Mouse (Mus musculus) lung, embryonic 14.5 days (tissue): ENCODE measurements around the gene Sec1. TPM values are rescaled to one million over a fixed set of nuclear protein-coding genes. Genes with fewer than 3 reads are reported as not detected.

Experiments
- ATAC-seq: fragments of 200-750 bp; cut with Nextera tagmentation; 2 replicates; pipeline ENCODE4 v1.8.0; 2017; ENCODE audit warnings: mild to moderate bottlenecking, moderate TSS enrichment, moderate library complexity; ENCODE audit not compliant: insufficient read depth
- DNase-seq: peaks from one replicate; pipeline ENCODE4 v3.0.0-alpha.2; 2015
- H3K27ac ChIP-seq: fragments of 300-500 bp; sonication (generic); 2 replicates; pipeline ENCODE4 v1.5.1; 2014; ENCODE audit warnings: low read depth, mild to moderate bottlenecking, moderate library complexity
- H3K27me3 ChIP-seq: fragments of 300-500 bp; sonication (generic); 2 replicates; pipeline ENCODE4 v1.6.1; 2014; ENCODE audit warnings: low read length, control low read depth; ENCODE audit not compliant: insufficient read depth
- H3K36me3 ChIP-seq: fragments of 300-500 bp; sonication (generic); 2 replicates; pipeline ENCODE4 v1.6.1; 2014; ENCODE audit warnings: control low read depth; ENCODE audit not compliant: insufficient read depth
- H3K4me1 ChIP-seq: fragments of 300-500 bp; sonication (generic); 2 replicates; pipeline ENCODE4 v1.6.1; 2014; ENCODE audit warnings: antibody characterized with exemption, control low read depth; ENCODE audit not compliant: insufficient read depth
- H3K4me2 ChIP-seq: fragments of 300-500 bp; sonication (generic); 2 replicates; pipeline ENCODE4 v1.6.1; 2014; ENCODE audit warnings: mild to moderate bottlenecking
- H3K4me3 ChIP-seq: fragments of 300-500 bp; sonication (generic); 2 replicates; pipeline ENCODE4 v1.5.1; 2014; ENCODE audit warnings: low read depth, low read length
- H3K9ac ChIP-seq: fragments of 300-500 bp; sonication (generic); 2 replicates; pipeline ENCODE4 v1.6.1; 2014
- H3K9me3 ChIP-seq: fragments of 300-500 bp; sonication (generic); 2 replicates; pipeline ENCODE4 v1.6.1; 2016; ENCODE audit warnings: low read depth, low read length, control low read depth
- CTCF ChIP-seq: IDR thresholded peaks from 2 replicates; pipeline ENCODE4 v1.5.1; 2016; ENCODE audit warnings: antibody characterized with exemption, low read depth
- WGBS: fragments of 180-500 bp; shearing (Covaris S2); extraction: QIAGEN DNeasy Blood & Tissue Kit; methylation state at CpG from one replicate; pipeline ENCODE4 v1.1.7; 2014; 5-methylcytosine and 5-hydroxymethylcytosine counted together
- polyA plus RNA-seq: library from polyadenylated mRNA; unstranded; fragments of >200 nt; fragmentation: Nextera tagmentation; extraction: Ambion mirVana; gene quantifications from 2 replicates; pipeline ENCODE4 v1.2.1, GENCODE M21; 2014

Gene Sec1
- polyA plus RNA-seq, 1 experiment from 2014 or later: not detected

DNA sequence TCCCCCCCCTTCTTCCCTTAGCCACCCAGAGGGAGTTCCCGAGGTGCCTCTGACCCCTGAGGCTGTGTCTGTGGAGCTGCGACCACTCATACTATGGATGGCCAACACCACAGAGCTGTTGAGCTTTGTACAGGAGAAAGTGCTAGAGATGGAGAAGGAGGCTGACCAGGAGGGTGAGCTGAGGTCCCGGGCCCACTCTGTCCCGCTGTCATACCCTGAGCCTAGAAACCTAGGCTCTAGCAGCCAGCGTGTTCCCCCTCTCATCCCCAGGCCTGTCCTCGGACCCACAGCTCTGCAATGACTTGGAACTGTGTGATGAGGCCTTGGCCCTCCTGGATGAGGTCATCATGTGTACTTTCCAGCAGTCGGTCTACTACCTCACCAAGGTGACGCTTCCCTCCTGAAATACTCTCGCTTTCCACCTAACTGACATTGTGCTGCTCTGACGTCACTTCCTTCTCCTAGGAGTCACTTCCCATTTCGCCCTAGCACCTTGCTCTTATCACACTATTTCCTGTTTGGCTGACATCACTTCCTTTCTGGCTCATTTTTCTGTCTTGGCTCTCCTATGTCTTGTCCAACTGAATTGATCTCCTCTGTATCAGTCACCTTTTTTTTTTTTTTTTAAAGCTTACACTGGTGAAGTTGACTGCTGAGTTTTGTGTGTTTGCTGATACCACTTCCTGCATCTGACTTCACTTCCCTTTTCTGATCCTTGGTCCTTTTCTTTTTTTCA is 59.1 kb downstream of the Sec1 start:
- H3K4me1 ChIP-seq: peaks cover 21% of the 10 kb centered on the region
- H3K27ac ChIP-seq: peak overlapping the region; percentile 79
- no peak overlapping the region for H3K9ac ChIP-seq
- no peaks in the 10 kb centered on the region for H3K9me3 ChIP-seq
- peaks cover 14% of the 10 kb centered on the region; the same call in 1 of the 2 replicates for H3K36me3 ChIP-seq
- WGBS: 75% methylated on average over 11 of the region's 11 CpGs
- H3K4me2 ChIP-seq: no peak overlapping the region
- DNase-seq (peak; percentile 67), ATAC-seq (no peak)
- no peaks in the 10 kb centered on the region for H3K27me3 ChIP-seq
- TF ChIP-seq CTCF: no peak
- no peak overlapping the region for H3K4me3 ChIP-seq

DNA sequence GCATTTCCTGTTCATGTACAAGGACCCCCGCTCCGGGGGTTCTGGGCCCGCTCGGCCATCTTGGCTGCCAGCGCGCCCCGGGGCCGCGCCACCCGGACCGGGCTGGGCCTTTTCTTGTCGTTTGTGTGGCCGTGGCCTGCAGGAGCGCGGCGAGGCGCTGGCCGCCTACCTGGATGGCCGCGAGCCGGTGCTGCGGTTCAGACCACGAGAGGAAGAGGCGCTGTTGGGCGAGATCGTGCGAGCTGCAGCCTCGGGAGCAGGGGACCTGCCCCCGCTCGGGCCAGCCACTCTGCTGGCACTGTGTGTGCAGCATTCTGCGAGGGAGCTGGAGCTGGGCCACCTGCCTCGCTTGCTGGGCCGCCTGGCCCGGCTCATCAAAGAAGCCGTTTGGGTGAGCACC is 61.7 kb downstream of the Sec1 start:
- peak overlapping the region; percentile 57 for H3K4me2 ChIP-seq
- no peak overlapping the region for H3K27ac ChIP-seq
- ATAC-seq: no peak
- H3K27me3 ChIP-seq: peaks cover 13% of the 10 kb centered on the region
- H3K36me3 ChIP-seq: peaks cover 11% of the 10 kb centered on the region; the same call in 1 of the 2 replicates
- peak overlapping the region; percentile 25 for H3K4me3 ChIP-seq
- no peaks in the 10 kb centered on the region for H3K9me3 ChIP-seq
- H3K4me1 ChIP-seq: peaks cover 14% of the 10 kb centered on the region
- peak; percentile 67 for DNase-seq
- WGBS: 11% methylated on average over 35 of the region's 35 CpGs
- peak; percentile 50 for TF ChIP-seq CTCF
- H3K9ac ChIP-seq: peak overlapping the region; percentile 40; the same call in 1 of the 2 replicates

DNA sequence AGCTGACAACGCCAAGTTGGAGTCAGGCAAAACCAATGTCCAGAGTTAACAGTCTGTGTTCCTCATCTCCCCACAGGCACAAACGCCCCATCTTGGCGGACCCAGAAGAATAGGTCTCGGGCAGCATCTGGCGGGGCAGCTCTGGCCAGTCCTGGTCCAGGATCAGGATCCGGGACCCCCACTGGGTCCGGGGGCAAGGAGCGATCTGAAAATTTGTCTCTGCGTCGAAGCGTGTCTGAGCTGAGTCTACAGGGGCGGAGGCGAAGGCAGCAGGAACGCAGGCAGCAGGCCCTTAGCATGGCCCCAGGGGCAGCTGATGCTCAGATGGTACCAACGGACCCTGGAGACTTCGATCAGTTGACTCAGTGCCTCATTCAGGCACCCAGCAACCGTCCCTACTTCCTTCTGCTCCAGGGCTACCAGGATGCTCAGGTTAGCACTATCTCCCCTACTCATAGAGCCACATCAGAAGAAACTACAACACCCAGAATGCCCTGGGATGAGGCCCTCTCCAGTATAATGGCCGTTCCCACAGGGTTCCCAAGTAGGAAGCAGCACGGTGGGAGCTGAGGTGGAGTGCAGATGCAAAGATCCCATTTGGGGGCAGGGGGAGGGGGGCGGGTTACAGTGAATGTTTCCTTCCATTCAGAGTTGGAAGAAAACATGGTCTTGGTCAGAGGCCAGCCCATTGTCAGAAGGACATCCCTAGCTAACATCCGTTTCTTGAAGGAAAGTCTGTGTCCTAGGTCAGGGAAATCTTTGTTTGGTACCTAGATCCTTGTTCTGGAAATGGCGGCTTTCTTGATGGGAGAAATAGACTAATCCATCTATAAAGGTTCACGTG is 63.9 kb downstream of the Sec1 start:
- peaks cover 17% of the 10 kb centered on the region for H3K27me3 ChIP-seq
- no peak for TF ChIP-seq CTCF
- H3K9ac ChIP-seq: no peak overlapping the region
- H3K27ac ChIP-seq: no peak overlapping the region
- H3K4me2 ChIP-seq: 0 out of 2 replicates have a peak overlapping the region, but pooled peaks have one; percentile 5
- peak; percentile 30 for DNase-seq
- no peaks in the 10 kb centered on the region for H3K36me3 ChIP-seq
- WGBS: 64% methylated on average over 23 of the region's 23 CpGs
- H3K9me3 ChIP-seq: no peaks in the 10 kb centered on the region
- H3K4me3 ChIP-seq: no peak overlapping the region
- H3K4me1 ChIP-seq: peaks cover 6% of the 10 kb centered on the region; the same call in 1 of the 2 replicates
- ATAC-seq: no peak

DNA sequence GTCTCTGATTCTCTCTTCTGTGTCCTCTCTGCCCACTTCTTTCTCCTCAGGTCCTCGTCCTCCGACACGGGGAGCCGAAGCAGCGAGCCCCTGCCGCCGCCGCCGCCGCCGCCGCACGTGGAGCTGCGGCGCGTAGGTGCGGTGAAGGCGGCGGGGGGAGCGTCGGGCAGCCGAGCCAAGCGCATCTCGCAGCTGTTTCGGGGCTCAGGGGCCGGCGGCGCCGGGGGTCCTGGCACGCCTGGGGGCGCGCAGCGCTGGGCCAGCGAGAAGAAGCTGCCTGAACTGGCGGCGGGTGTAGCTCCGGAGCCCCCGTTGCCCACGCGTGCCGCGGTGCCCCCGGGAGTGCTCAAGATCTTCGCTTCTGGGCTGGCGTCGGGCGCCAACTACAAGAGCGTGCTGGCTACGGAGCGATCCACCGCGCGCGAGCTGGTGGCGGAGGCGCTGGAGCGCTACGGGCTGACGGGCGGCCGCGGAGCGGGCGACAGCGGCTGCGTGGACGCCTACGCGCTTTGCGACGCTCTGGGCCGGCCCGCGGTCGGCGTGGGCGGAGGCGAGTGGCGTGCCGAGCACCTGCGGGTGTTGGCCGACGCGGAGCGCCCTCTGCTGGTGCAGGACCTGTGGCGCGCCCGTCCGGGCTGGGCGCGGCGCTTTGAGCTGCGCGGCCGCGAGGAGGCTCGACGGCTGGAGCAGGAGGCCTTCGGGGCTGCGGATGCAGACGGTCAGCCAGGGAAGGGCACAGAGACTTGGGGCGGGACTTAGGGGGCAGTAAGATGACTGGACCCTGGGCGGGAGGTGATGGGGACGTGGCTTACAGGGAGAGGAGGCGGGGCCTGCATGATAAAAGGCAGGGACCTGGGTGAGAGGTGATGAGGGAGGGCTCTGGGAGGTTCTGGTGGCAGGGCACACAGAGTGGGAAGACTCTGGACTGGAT is 65.6 kb downstream of the Sec1 start:
- WGBS: 1% methylated on average over 105 of the region's 105 CpGs
- DNase-seq (peak; percentile 93), ATAC-seq (peak; percentile 68)
- Histone ChIP-seq H3K4me1 (peaks cover 6% of the 10 kb centered on the region; the same call in 1 of the 2 replicates), H3K4me3 (peak overlapping the region; percentile 58), H3K36me3 (no peaks in the 10 kb centered on the region), H3K27me3 (peaks cover 17% of the 10 kb centered on the region), H3K9ac (peak overlapping the region; percentile 73), H3K4me2 (peak overlapping the region; percentile 96), H3K9me3 (no peaks in the 10 kb centered on the region), H3K27ac (peak overlapping the region; percentile 43)
- peak; percentile 40; the same call in 1 of the 2 replicates for TF ChIP-seq CTCF

Other genes with a start within 250 kb of the Sec1 start
- gene Ftl1, start 234.5 kb downstream of the Sec1 start, polyA plus RNA-seq: 4,463 and 4,749 TPM in 2 replicates
- 135 and 139 TPM in 2 replicates for gene Bax, start 227.5 kb downstream of the Sec1 start, polyA plus RNA-seq
- 0.47 and 0.86 TPM in 2 replicates for gene Tulp2, start 212.5 kb downstream of the Sec1 start, polyA plus RNA-seq
- not detected in 2 replicates for gene Gm45808, start 207.6 kb downstream of the Sec1 start, polyA plus RNA-seq
- gene Dhdh, start 205.6 kb downstream of the Sec1 start, polyA plus RNA-seq: 3.0 and 3.3 TPM in 2 replicates
- 194 and 201 TPM in 2 replicates for gene Nucb1, start 184.0 kb downstream of the Sec1 start, polyA plus RNA-seq
- gene Ppp1r15a, start 168.1 kb downstream of the Sec1 start, polyA plus RNA-seq: 15.6 and 17.5 TPM in 2 replicates
- 1.9 and 2.1 TPM in 2 replicates for gene Plekha4, start 168.1 kb downstream of the Sec1 start, polyA plus RNA-seq
- 0.57 and 0.66 TPM in 2 replicates for gene Hsd17b14, start 139.5 kb downstream of the Sec1 start, polyA plus RNA-seq
- 48.9 and 53.4 TPM in 2 replicates for gene Bcat2, start 124.2 kb downstream of the Sec1 start, polyA plus RNA-seq
- gene Fgf21, start 78.9 kb downstream of the Sec1 start, polyA plus RNA-seq: not detected in 2 replicates
- gene Fut1, start 77.1 kb downstream of the Sec1 start, polyA plus RNA-seq: 0.13 and 0.58 TPM in 2 replicates
- gene Izumo1, start 72.6 kb downstream of the Sec1 start, polyA plus RNA-seq: 0.28 and 0.35 TPM in 2 replicates
- 29.4 and 35.3 TPM in 2 replicates for gene Rasip1, start 66.9 kb downstream of the Sec1 start, polyA plus RNA-seq
- gene Mamstr, start 54.4 kb downstream of the Sec1 start, polyA plus RNA-seq: 8.1 and 9.2 TPM in 2 replicates
- gene Fut2, start 28.0 kb downstream of the Sec1 start, polyA plus RNA-seq: 0.22 and 0.75 TPM in 2 replicates
- gene Ntn5, start 10.4 kb downstream of the Sec1 start, polyA plus RNA-seq: 0.28 and 0.30 TPM in 2 replicates
- 2.0 and 4.3 TPM in 2 replicates for gene Car11, start 5.4 kb upstream of the Sec1 start, polyA plus RNA-seq
- gene Dbp, start 10.7 kb upstream of the Sec1 start, polyA plus RNA-seq: 2.1 TPM in 2 replicates
- 1,245 and 1,303 TPM in 2 replicates for gene Rpl18, start 21.1 kb upstream of the Sec1 start, polyA plus RNA-seq
- 21.9 and 23.8 TPM in 2 replicates for gene Sphk2, start 23.6 kb upstream of the Sec1 start, polyA plus RNA-seq
- gene Fam83e, start 26.8 kb upstream of the Sec1 start, polyA plus RNA-seq: 0.92 and 1.1 TPM in 2 replicates
- gene Spaca4, start 31.4 kb upstream of the Sec1 start, polyA plus RNA-seq: not detected in 2 replicates
- gene Lmtk3, start 89.3 kb upstream of the Sec1 start, polyA plus RNA-seq: 0.76 and 1.9 TPM in 2 replicates
- gene Sult2b1, start 90.3 kb upstream of the Sec1 start, polyA plus RNA-seq: 5.0 and 5.9 TPM in 2 replicates
- gene Cyth2, start 120.2 kb upstream of the Sec1 start, polyA plus RNA-seq: 109 and 110 TPM in 2 replicates
- gene Kcnj14, start 130.4 kb upstream of the Sec1 start, polyA plus RNA-seq: 0.67 and 1.1 TPM in 2 replicates
- 85.4 and 95.3 TPM in 2 replicates for gene Grwd1, start 136.5 kb upstream of the Sec1 start, polyA plus RNA-seq
- gene Kdelr1, start 178.4 kb upstream of the Sec1 start, polyA plus RNA-seq: 107 and 108 TPM in 2 replicates
- 0.41 and 0.43 TPM in 2 replicates for gene Grin2d, start 184.0 kb upstream of the Sec1 start, polyA plus RNA-seq
- gene Syngr4, start 202.3 kb upstream of the Sec1 start, polyA plus RNA-seq: 1.0 and 1.4 TPM in 2 replicates
- gene Tmem143, start 202.5 kb upstream of the Sec1 start, polyA plus RNA-seq: 2.7 and 3.5 TPM in 2 replicates
- gene Emp3, start 227.0 kb upstream of the Sec1 start, polyA plus RNA-seq: 164 and 174 TPM in 2 replicates
- gene Ccdc114, start 229.7 kb upstream of the Sec1 start, polyA plus RNA-seq: 2.9 and 4.4 TPM in 2 replicates